In the genomic region with DNA sequence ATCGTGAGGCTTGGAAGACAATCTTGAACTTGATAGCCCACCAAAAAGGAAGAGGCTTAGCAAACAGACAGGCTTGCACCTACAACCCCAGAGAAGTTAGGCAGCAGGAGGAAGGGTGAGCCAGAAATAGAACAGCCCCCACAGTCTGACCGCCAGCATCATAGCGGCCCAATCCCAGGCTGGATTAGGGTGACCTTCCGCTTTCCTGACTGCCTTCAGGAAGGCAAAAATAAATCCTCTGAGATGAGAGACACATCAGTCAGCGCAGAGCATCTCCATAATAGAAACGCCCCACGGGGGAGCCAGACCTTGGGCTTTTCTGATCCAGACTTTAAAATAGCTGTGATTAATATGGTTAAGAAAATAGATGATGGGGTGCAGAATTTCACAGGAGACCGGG, we compare ENCODE assay signal across 27 mouse cellular contexts. TPM values are rescaled to one million over a fixed set of nuclear protein-coding genes. Genes with fewer than 3 reads are reported as not detected.
"Had no signal": no experiment of that assay in that cellular context is flagged by ENCODE, and none has a peak within 500 bp of the region (broad histone marks: within the 10 kb centered on the region; RNA-seq: fewer than 3 reads in every experiment).

No protein-coding gene starts in this region.

- H3K27ac ChIP-seq: limb, embryonic 12.5 days; limb, embryonic 15.5 days; liver, embryonic 14.5 days; midbrain, embryonic 10.5 days; midbrain, embryonic 13.5 days; neural tube, embryonic 12.5 days; neural tube, embryonic 15.5 days had no signal

- H3K27me3 ChIP-seq: limb, embryonic 12.5 days; limb, embryonic 15.5 days; midbrain, embryonic 13.5 days; neural tube, embryonic 12.5 days; neural tube, embryonic 15.5 days had no signal

- H3K9ac ChIP-seq: limb, embryonic 12.5 days; limb, embryonic 15.5 days; liver, embryonic 14.5 days; liver, postnatal 0 days; lung, embryonic 14.5 days; midbrain, embryonic 13.5 days; neural tube, embryonic 12.5 days; neural tube, embryonic 15.5 days had no signal

- H3K4me1 ChIP-seq: megakaryocyte, embryonic 14.5 days; midbrain, embryonic 13.5 days; neural tube, embryonic 12.5 days had no signal

- H3K36me3 ChIP-seq: limb, embryonic 12.5 days; limb, embryonic 15.5 days; midbrain, embryonic 10.5 days; midbrain, embryonic 13.5 days; neural tube, embryonic 12.5 days; neural tube, embryonic 15.5 days had no signal

- DNase-seq: kidney, postnatal 14 days; kidney, postnatal 4 days; left cerebral cortex, postnatal 4 days; liver, postnatal 0 days; lung, embryonic 14.5 days; lung, postnatal 10 days; lung, postnatal 36 days; right cerebral cortex, adult 18-20 months; right cerebral cortex, postnatal 14 days; spleen, adult 18-20 months; thymus, adult 18-20 months; thymus, postnatal 36 days had no signal

- H3K4me3 ChIP-seq: limb, embryonic 12.5 days; limb, embryonic 15.5 days; megakaryocyte, embryonic 14.5 days; midbrain, embryonic 10.5 days; midbrain, embryonic 13.5 days; neural tube, embryonic 12.5 days; neural tube, embryonic 15.5 days had no signal

- H3K4me2 ChIP-seq: limb, embryonic 12.5 days; limb, embryonic 15.5 days; liver, embryonic 11.5 days; lung, embryonic 14.5 days; midbrain, embryonic 13.5 days; neural tube, embryonic 12.5 days; neural tube, embryonic 15.5 days had no signal

- H3K9me3 ChIP-seq: limb, embryonic 12.5 days; limb, embryonic 15.5 days; megakaryocyte, embryonic 14.5 days; midbrain, embryonic 10.5 days; midbrain, embryonic 13.5 days; neural tube, embryonic 12.5 days; neural tube, embryonic 15.5 days had no signal

- ATAC-seq: liver, postnatal 0 days; midbrain, embryonic 13.5 days had no signal

RNA-seq across cellular contexts. Expression of a gene that starts 9.3 kb away (rescaled TPM):
- total RNA-seq: layer of hippocampus, adult 18-20 months; layer of hippocampus, postnatal 14 days; left cerebral cortex, adult 8-10 months; left cerebral cortex, postnatal 14 days; left cerebral cortex, postnatal 4 days had no signal
- polyA plus RNA-seq: kidney, embryonic 16.5 days; limb, embryonic 12.5 days; limb, embryonic 15.5 days; liver, embryonic 11.5 days; liver, embryonic 14.5 days; liver, postnatal 0 days; lung, embryonic 14.5 days; midbrain, embryonic 10.5 days; midbrain, embryonic 13.5 days; neural tube, embryonic 12.5 days; neural tube, embryonic 15.5 days; stomach, embryonic 16.5 days had no signal
